Mouse (Mus musculus) CH12.LX (cell line): ENCODE results near the gene Kifap3. TPM values are rescaled to one million over a fixed set of nuclear protein-coding genes. Genes with fewer than 3 reads are reported as not detected.

Source experiments
- DNase-seq: peaks from one replicate; pipeline ENCODE4 v3.0.0-alpha.2; 2013; ENCODE audit errors: extremely low read depth
- H3K27ac ChIP-seq: 2 replicates; pipeline ENCODE4 v1.5.1; 2012; ENCODE audit warnings: low read depth, mild to moderate bottlenecking, control low read depth, moderate library complexity; ENCODE audit not compliant: insufficient read depth
- H3K27me3 ChIP-seq: replicated peaks from 2 replicates; pipeline ENCODE3; 2012; ENCODE audit warnings: inconsistent platforms
- H3K36me3 ChIP-seq, 2 experiments: replicated peaks in 1 of 2; 2 replicates each; pipeline versions ENCODE3 to v1.6.1; 2012; ENCODE audit warnings: inconsistent platforms in 1 of 2, low read length in 1 of 2, mild to moderate bottlenecking in 1 of 2, mixed read lengths in 1 of 2, moderate library complexity in 1 of 2; ENCODE audit not compliant: control insufficient read depth in 1 of 2, insufficient read depth in 1 of 2
- H3K4me1 ChIP-seq, 2 experiments: 2 replicates each; pipeline ENCODE4 v1.6.1; 2012; ENCODE audit warnings: inconsistent platforms in 1 of 2, moderate library complexity in 1 of 2; ENCODE audit not compliant: insufficient read depth in 2 of 2, control insufficient read depth in 1 of 2
- H3K4me2 ChIP-seq: 2 replicates; pipeline ENCODE4 v1.6.1; 2012; ENCODE audit warnings: low read depth, mild to moderate bottlenecking, control low read depth; ENCODE audit not compliant: poor library complexity, insufficient read depth, severe bottlenecking
- H3K4me3 ChIP-seq, 3 experiments: fragments of 150-350 bp in 1 of 3; sonication (generic) in 1 of 3; replicated peaks in 1 of 3; 2 replicates each; pipeline versions ENCODE3 to v1.5.1; 2011 to 2012; ENCODE audit warnings: low read depth in 2 of 3, low read length in 2 of 3, mild to moderate bottlenecking in 2 of 3, moderate library complexity in 2 of 3, control low read depth in 1 of 3, improper control_type of control experiment in 1 of 3, inconsistent platforms in 1 of 3, mixed read lengths in 1 of 3; ENCODE audit not compliant: poor library complexity in 1 of 3
- H3K79me2 ChIP-seq: replicated peaks from 2 replicates; pipeline ENCODE4 v1.6.1; 2012; ENCODE audit warnings: mild to moderate bottlenecking, moderate library complexity; ENCODE audit not compliant: control insufficient read depth, poor library complexity, insufficient read depth, severe bottlenecking; ENCODE audit errors: extremely low read depth
- H3K9ac ChIP-seq: 2 replicates; pipeline ENCODE4 v1.6.1; 2012; ENCODE audit warnings: low read depth, mild to moderate bottlenecking, control low read depth, moderate library complexity; ENCODE audit not compliant: insufficient read depth
- H3K9me3 ChIP-seq: replicated peaks from 2 replicates; pipeline ENCODE3; 2012; ENCODE audit warnings: low read length, inconsistent platforms, mixed read lengths
- CHD1 ChIP-seq: IDR thresholded peaks from 2 replicates; pipeline ENCODE4 v1.6.1; 2012; ENCODE audit warnings: low read depth, low read length, improper control_type of control experiment, inconsistent platforms
- CTCF ChIP-seq, 2 experiments: IDR thresholded peaks in 1 of 2; conservative IDR thresholded peaks in 1 of 2; 2 replicates each; pipeline ENCODE4 v1.5.1; 2011 to 2012; ENCODE audit warnings: low read depth in 2 of 2, low read length in 2 of 2, improper control_type of control experiment in 1 of 2, inconsistent platforms in 1 of 2, mild to moderate bottlenecking in 1 of 2, moderate library complexity in 1 of 2
- E2F4 ChIP-seq: IDR thresholded peaks from 2 replicates; pipeline ENCODE4 v1.6.1; 2011; ENCODE audit warnings: low read depth, low read length, improper control_type of control experiment; ENCODE audit not compliant: insufficient replicate concordance
- ETS1 ChIP-seq: conservative IDR thresholded peaks from 2 replicates; pipeline ENCODE4 v1.6.1; 2012; ENCODE audit warnings: low read depth, mild to moderate bottlenecking, inconsistent platforms, low read length, improper control_type of control experiment, moderate library complexity
- HCFC1 ChIP-seq: IDR thresholded peaks from 2 replicates; pipeline ENCODE4 v1.6.1; 2012; ENCODE audit warnings: low read depth, mild to moderate bottlenecking, inconsistent platforms, low read length, improper control_type of control experiment
- JUND ChIP-seq: conservative IDR thresholded peaks from 2 replicates; pipeline ENCODE4 v1.6.1; 2011; ENCODE audit warnings: low read depth, low read length, improper control_type of control experiment
- KAT2A ChIP-seq: IDR thresholded peaks from 2 replicates; pipeline ENCODE4 v1.6.1; 2012; ENCODE audit warnings: low read length, improper control_type of control experiment, inconsistent platforms; ENCODE audit not compliant: insufficient replicate concordance
- MAFK ChIP-seq: IDR thresholded peaks from 2 replicates; pipeline ENCODE4 v1.6.1; 2011; ENCODE audit warnings: low read length, improper control_type of control experiment; ENCODE audit not compliant: insufficient replicate concordance
- MAX ChIP-seq: IDR thresholded peaks from 2 replicates; pipeline ENCODE4 v1.6.1; 2011; ENCODE audit warnings: low read length, improper control_type of control experiment
- MXI1 ChIP-seq: IDR thresholded peaks from 2 replicates; pipeline ENCODE4 v1.6.1; 2011; ENCODE audit warnings: mild to moderate bottlenecking, low read depth, low read length, improper control_type of control experiment
- MYC ChIP-seq: IDR thresholded peaks from 2 replicates; pipeline ENCODE4 v1.6.1; 2011; ENCODE audit warnings: low read depth, mild to moderate bottlenecking, improper control_type of control experiment, low read length
- SIN3A ChIP-seq: IDR thresholded peaks from 2 replicates; pipeline ENCODE4 v1.6.1; 2012; ENCODE audit warnings: low read length, improper control_type of control experiment, inconsistent platforms
- SMC3 ChIP-seq: IDR thresholded peaks from 2 replicates; pipeline ENCODE4 v1.6.1; 2011; ENCODE audit warnings: low read depth, low read length, improper control_type of control experiment
- TCF12 ChIP-seq: IDR thresholded peaks from 2 replicates; pipeline ENCODE4 v1.6.1; 2014; ENCODE audit warnings: low read depth, mild to moderate bottlenecking, inconsistent platforms, low read length, improper control_type of control experiment
- ZC3H11A ChIP-seq: IDR thresholded peaks from 2 replicates; pipeline ENCODE4 v1.6.1; 2012; ENCODE audit warnings: low read depth, mild to moderate bottlenecking, inconsistent platforms, low read length, improper control_type of control experiment
- ZKSCAN1 ChIP-seq: IDR thresholded peaks from 2 replicates; pipeline ENCODE4 v1.6.1; 2012; ENCODE audit warnings: low read depth, inconsistent platforms, low read length, improper control_type of control experiment, borderline replicate concordance
- ZMIZ1 ChIP-seq: IDR thresholded peaks from 2 replicates; pipeline ENCODE4 v1.6.1; 2012; ENCODE audit warnings: low read depth, mild to moderate bottlenecking, inconsistent platforms, low read length, improper control_type of control experiment
- dilution Hi-C: fragments of 300-500 bp; cut with MboI; formaldehyde crosslinking; loops from 2 replicates; pipeline ENCODE4 v1.14.3; 2020; ENCODE audit warnings: low sequenced_read_pairs; ENCODE audit not compliant: extremely low pct_unique_long_range_greater_than_20kb, extremely low pct_ligation_motif_present
- in situ Hi-C: fragments of 300-500 bp; cut with MboI; formaldehyde crosslinking; loops from 3 replicates; pipeline ENCODE4 v1.14.3; 2019; ENCODE audit warnings: low sequenced_read_pairs, low pct_ligation_motif_present, low pct_unique_long_range_greater_than_20kb, mixed read lengths
- polyA plus RNA-seq: library from polyadenylated mRNA; unstranded; fragments of >175 nt; gene quantifications from 2 replicates; pipeline ENCODE4 v1.2.1, GENCODE M21; 2012; ENCODE audit warnings: low read depth; ENCODE audit not compliant: insufficient read length
- total RNA-seq, 2 experiments: library from RNA; depleted of rRNA; stranded (reverse); fragments of 300-350 nt in 1 of 2; fragments of >200 nt in 1 of 2; gene quantifications; 2 replicates each; pipeline ENCODE4 v1.2.3; 2012 to 2014

Kifap3 gene
- total and polyA plus RNA-seq, 3 experiments = 0.08 to 0.10 TPM; not detected in 1

GRCm38 (mm10) chr1:163930458-163930794 lies 151.0 kb downstream of the Kifap3 start:
- DNase-seq = peak; percentile 39
- TF ChIP-seq ETS1 (no peak), E2F4 (no peak), SIN3A (peak; percentile 2; the same call in 1 of the 2 replicates), MXI1 (peak; percentile 48; the same call in 1 of the 2 replicates), HCFC1 (no peak), MAX (peak; percentile 56), CHD1 (no peak), ZKSCAN1 (no peak), MYC (0 out of 2 replicates have a peak, but pooled peaks have one; percentile 16)
- Histone ChIP-seq H3K4me1 (peaks cover 11 to 25% of the 10 kb centered on the region in 2 experiments), H3K36me3 (peaks cover 14 to 32% of the 10 kb centered on the region in 2 experiments), H3K4me3 (peak overlapping the region; percentile 82 to 95 (median 92)), H3K9ac (peak overlapping the region; percentile 87), H3K4me2 (peak overlapping the region; percentile 65), H3K79me2 (peaks cover 29% of the 10 kb centered on the region), H3K27ac (no peak overlapping the region), H3K9me3 (no peaks in the 10 kb centered on the region), H3K27me3 (no peaks in the 10 kb centered on the region)
- dilution Hi-C loops = no loop called here
- in situ Hi-C loops = no loop called here

GRCm38 (mm10) chr1:163931801-163932200 lies 152.4 kb downstream of the Kifap3 start:
- peaks cover 31% of the 10 kb centered on the region for H3K79me2 ChIP-seq
- H3K9me3 ChIP-seq = no peaks in the 10 kb centered on the region
- in situ Hi-C loops (no loop called here), dilution Hi-C loops (no loop called here)
- DNase-seq = peak; percentile 13
- H3K4me2 ChIP-seq = no peak overlapping the region
- TF ChIP-seq CTCF (conservative IDR thresholded peaks at IDR 0.05 in 1 of 2, IDR thresholded peaks at IDR 0.05 in 1 of 2; ENCODE audit: low read depth in 2 of 2, low read length in 2 of 2) (no peak), SIN3A (peak; percentile 29; the same call in 1 of the 2 replicates), MAX (peak; percentile 37; the same call in 1 of the 2 replicates), ZMIZ1 (no peak), SMC3 (no peak), HCFC1 (no peak)
- H3K9ac ChIP-seq = peak overlapping the region; percentile 13; the same call in 1 of the 2 replicates
- peaks cover 11 to 25% of the 10 kb centered on the region in 2 experiments for H3K4me1 ChIP-seq
- H3K4me3 ChIP-seq = peak overlapping the region in 1 of 3 experiments; percentile 92
- H3K36me3 ChIP-seq = peaks cover 26 to 45% of the 10 kb centered on the region in 2 experiments
- no peak overlapping the region for H3K27ac ChIP-seq
- H3K27me3 ChIP-seq = no peaks in the 10 kb centered on the region

- DNase-seq = no peak
- Histone ChIP-seq H3K36me3 (peaks cover 44 to 69% of the 10 kb centered on the region in 2 experiments), H3K9ac (no peak overlapping the region), H3K27me3 (no peaks in the 10 kb centered on the region), H3K27ac (no peak overlapping the region), H3K4me1 (peaks cover 7 to 15% of the 10 kb centered on the region in 2 experiments), H3K4me2 (no peak overlapping the region), H3K4me3 (no peak overlapping the region), H3K79me2 (peaks cover 31% of the 10 kb centered on the region), H3K9me3 (no peaks in the 10 kb centered on the region)
- TF ChIP-seq TCF12 (no peak), SIN3A (no peak), KAT2A (no peak), MAFK (no peak), ZC3H11A (no peak), JUND (no peak), HCFC1 (no peak)
- in situ Hi-C loops = no loop called here
- dilution Hi-C loops = no loop called here
These were observed 155.2 kb downstream of the Kifap3 start for GRCm38 (mm10) chr1:163934591-163934990.
